In the genomic region with DNA sequence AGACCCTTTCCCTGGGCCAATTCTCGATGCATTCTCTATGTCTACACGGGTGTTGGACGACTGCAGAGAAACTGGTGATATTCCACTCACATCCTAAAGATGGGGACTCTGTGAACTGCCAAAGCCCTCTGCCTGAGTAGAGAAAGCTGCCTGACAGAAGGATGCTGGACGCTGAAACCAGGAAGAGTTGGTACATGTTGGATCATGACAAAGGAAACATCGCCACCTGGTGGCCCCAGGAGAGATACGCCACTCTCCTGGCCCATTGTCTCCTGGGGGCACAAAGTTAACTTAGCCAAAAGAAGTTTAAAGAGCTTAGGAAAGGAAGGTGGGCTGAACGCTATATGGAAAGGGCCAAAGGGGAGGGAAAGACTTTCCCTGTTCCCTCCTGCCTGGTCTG, we compare ENCODE assay signal across 9 mouse cellular contexts.
DNase-seq lines count a peak whose midpoint lies in the region; ATAC-seq and TF ChIP-seq lines count a peak whose summit lies in the region.
"Had no signal": no experiment of that assay in that cellular context is flagged by ENCODE, and none has a peak within 500 bp of the region (broad histone marks: within the 10 kb centered on the region; RNA-seq: fewer than 3 reads in every experiment).

No protein-coding gene starts in this region.

- 19% methylated on average over 7 of the region's 7 CpGs for WGBS in limb, embryonic 14.5 days

- no peak overlapping the region for H3K27ac ChIP-seq in limb, embryonic 14.5 days (replicated peaks; ENCODE audit: low read depth, low read length)
- H3K27ac ChIP-seq: embryonic facial prominence, embryonic 15.5 days had no signal

- H3K4me1 ChIP-seq in limb, embryonic 14.5 days (ENCODE audit: control insufficient read depth, insufficient read depth, low read length), result no peaks in the 10 kb centered on the region
- H3K4me1 ChIP-seq: embryonic facial prominence, embryonic 15.5 days had no signal

- ATAC-seq in limb, embryonic 14.5 days (ENCODE audit: low FRiP score, low read depth), result 0 out of 2 replicates have a peak, but pooled peaks have one; percentile 53

- H3K9me3 ChIP-seq in limb, embryonic 14.5 days (ENCODE audit: control insufficient read depth, low read length), result no peaks in the 10 kb centered on the region
- H3K9me3 ChIP-seq: embryonic facial prominence, embryonic 15.5 days had no signal

- no peaks in the 10 kb centered on the region; the same call in 1 of the 2 replicates for H3K27me3 ChIP-seq in limb, embryonic 14.5 days (ENCODE audit: control insufficient read depth, insufficient read depth, low read length)

- TF ChIP-seq POLR2A in limb, embryonic 14.5 days (IDR thresholded peaks at IDR 0.05; ENCODE audit: borderline replicate concordance, extremely low read depth, insufficient read depth, insufficient read length), result no peak

- DNase-seq in 3T3-L1 (ENCODE audit: low read depth, low spot score) (peak; percentile 83), WW6 (ENCODE audit: low read depth, low spot score) (peak; percentile 61)
- peak; percentile 81 to 89 for DNase-seq in cerebellum, postnatal 25 days
- peak; percentile 79 for DNase-seq in gastrocnemius, postnatal 10 days
- peak; percentile 76 for DNase-seq in kidney, adult 9 months
- peak; percentile 70 for DNase-seq in limb, embryonic 14.5 days (ENCODE audit: low spot score)
- peak; percentile 81 for DNase-seq in ovary, postnatal 14 days (ENCODE audit: low spot score)
- DNase-seq in thymus, postnatal 0 days (ENCODE audit: low spot score), result peak; percentile 69

- no peak overlapping the region for H3K9ac ChIP-seq in limb, embryonic 14.5 days (ENCODE audit: low read depth, low read length, severe bottlenecking)
- H3K9ac ChIP-seq: embryonic facial prominence, embryonic 15.5 days had no signal

- no peaks in the 10 kb centered on the region for H3K36me3 ChIP-seq in limb, embryonic 14.5 days (ENCODE audit: control insufficient read depth, insufficient read depth, low read length)
- H3K36me3 ChIP-seq: embryonic facial prominence, embryonic 15.5 days had no signal

- no peak overlapping the region for H3K4me3 ChIP-seq in limb, embryonic 14.5 days (replicated peaks; ENCODE audit: low read length)
- H3K4me3 ChIP-seq: embryonic facial prominence, embryonic 15.5 days had no signal

- H3K4me2 ChIP-seq in limb, embryonic 14.5 days (replicated peaks; ENCODE audit: low read depth, low read length, severe bottlenecking), result no peak overlapping the region
- H3K4me2 ChIP-seq: embryonic facial prominence, embryonic 15.5 days had no signal
